Mouse (Mus musculus) liver, adult 10 weeks (tissue): Measurements from ENCODE around the gene Foxred2. TPM values are rescaled to one million over a fixed set of nuclear protein-coding genes. Genes with fewer than 3 reads are reported as not detected.

Experiments used
- polyA plus RNA-seq: library from polyadenylated mRNA; stranded (reverse); fragments of 350-450 nt; fragmentation: Illumina TruSeq; extraction: RNeasy Lipid Tissue Mini Kit (QIAGEN cat#74804); gene quantifications from one replicate; pipeline ENCODE4 v1.2.3, GENCODE M21; 2014; ENCODE audit warnings: low read depth, low replicate concordance

Foxred2 gene
- polyA plus RNA-seq, result 0.16 TPM

GRCm38 (mm10) chr15:77956404-77956901, at the start of gene Foxred2:
TSS of gene Foxred2 (minus strand) at chr15:77956722.

GRCm38 (mm10) chr15:77970470-77971292, 14.2 kb upstream of the Foxred2 start, which contains the start of gene Eif3d:
TSS of gene Eif3d (minus strand) at chr15:77970813.

GRCm38 (mm10) chr15:77928673-77929331, 27.7 kb downstream of the Foxred2 start, which contains the start of gene Txn2:
TSS of gene Txn2 (minus strand) at chr15:77929006.

Other genes starting within 250 kb of the Foxred2 start
- 28.4 TPM for gene Apol9b, start 227.7 kb downstream of the Foxred2 start, polyA plus RNA-seq
- not detected for gene Apol8, start 199.7 kb downstream of the Foxred2 start, polyA plus RNA-seq
- 3.8 TPM for gene Myh9, start 114.5 kb downstream of the Foxred2 start, polyA plus RNA-seq
- gene Txn2, start 27.7 kb downstream of the Foxred2 start, polyA plus RNA-seq, result 71.3 TPM
- gene Eif3d, start 14.1 kb upstream of the Foxred2 start, polyA plus RNA-seq, result 22.4 TPM
- not detected for gene Cacng2, start 163.3 kb upstream of the Foxred2 start, polyA plus RNA-seq
- gene Ift27, start 217.4 kb upstream of the Foxred2 start, polyA plus RNA-seq, result 4.1 TPM
- not detected for gene Pvalb, start 249.7 kb upstream of the Foxred2 start, polyA plus RNA-seq